Mouse (Mus musculus) CD4-positive helper T cell, adult 2 months (primary cell): Measurements from ENCODE around the gene Klk13.

ENCODE experiments used
- DNase-seq: peaks from one replicate; pipeline ENCODE4 v3.0.0-alpha.2; 2012; ENCODE audit warnings: low read depth, missing footprints, low spot score

Gene Klk13

GRCm38 (mm10) chr7:43771916-43772315 lies 59.5 kb downstream of the Klk13 start:
- no peak for DNase-seq

GRCm38 (mm10) chr7:43772901-43773300 lies 60.5 kb downstream of the Klk13 start:
- no peak for DNase-seq

- DNase-seq: no peak
Measured at GRCm38 (mm10) chr7:43774364-43774763, 62.0 kb downstream of the Klk13 start, which contains the start of gene Klk11. Gene Klk11, plus strand, starts transcription at chr7:43774604.

GRCm38 (mm10) chr7:43774802-43775201 lies 62.4 kb downstream of the Klk13 start:
- no peak for DNase-seq

GRCm38 (mm10) chr7:43775311-43776057 lies 63.1 kb downstream of the Klk13 start:
- no peak for DNase-seq

GRCm38 (mm10) chr7:43776506-43776905 lies 64.1 kb downstream of the Klk13 start:
- DNase-seq: no peak
